Mouse (Mus musculus): Measurements from ENCODE around the gene Antxr1.

The Antxr1 gene

GRCm38 (mm10) chr6:87183981-87184380, 151.6 kb downstream of the Antxr1 start:
- no peak for DNase-seq

- DNase-seq, result peak; percentile 81 to 82
These were observed 152.5 kb downstream of the Antxr1 start for GRCm38 (mm10) chr6:87183159-87183558.

DNA sequence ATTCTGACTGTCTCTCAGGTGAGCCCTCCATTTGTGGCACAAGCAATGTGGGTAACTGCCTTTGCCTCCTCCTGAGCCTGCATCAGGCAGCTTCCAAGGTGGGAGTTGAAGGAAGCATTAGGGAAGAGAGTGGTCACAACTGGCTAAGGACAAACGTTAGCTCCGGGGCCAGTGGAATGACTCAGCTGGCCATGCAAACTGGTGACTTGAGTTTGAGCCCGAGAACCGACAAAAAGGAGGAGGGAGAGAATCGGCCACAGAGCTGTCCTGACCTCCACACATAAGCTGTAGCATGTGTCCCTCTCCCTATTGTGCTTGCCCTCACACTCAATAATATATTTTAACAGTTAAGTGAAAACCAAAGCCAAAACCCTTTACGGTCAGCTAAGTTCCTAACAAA, 152.9 kb downstream of the Antxr1 start:
- no peak for DNase-seq

DNA sequence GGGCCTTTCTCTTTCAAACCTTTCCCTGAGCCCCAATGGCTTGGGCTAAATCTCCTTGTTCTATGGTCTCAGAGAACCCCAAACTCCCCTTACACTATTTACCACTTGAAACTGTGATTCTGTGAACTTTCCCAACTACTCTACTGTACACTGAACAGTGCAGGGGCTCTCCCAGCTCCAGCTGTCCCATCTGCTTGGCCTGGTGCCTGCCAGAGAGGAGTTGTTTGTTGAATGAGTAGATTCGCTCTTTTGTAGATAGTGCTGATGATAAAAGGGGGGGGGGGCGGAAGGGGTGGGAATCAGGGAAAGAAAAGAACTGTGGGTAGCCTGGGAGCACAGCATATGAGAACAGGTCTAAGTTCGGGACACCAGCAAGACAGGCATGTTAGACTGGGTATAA, 164.2 kb downstream of the Antxr1 start:
- no peak for DNase-seq

GRCm38 (mm10) chr6:87170875-87171274, 164.7 kb downstream of the Antxr1 start:
- peak; percentile 29 to 67 for DNase-seq

GRCm38 (mm10) chr6:87170277-87170676, 165.3 kb downstream of the Antxr1 start:
- no peak for DNase-seq

DNA sequence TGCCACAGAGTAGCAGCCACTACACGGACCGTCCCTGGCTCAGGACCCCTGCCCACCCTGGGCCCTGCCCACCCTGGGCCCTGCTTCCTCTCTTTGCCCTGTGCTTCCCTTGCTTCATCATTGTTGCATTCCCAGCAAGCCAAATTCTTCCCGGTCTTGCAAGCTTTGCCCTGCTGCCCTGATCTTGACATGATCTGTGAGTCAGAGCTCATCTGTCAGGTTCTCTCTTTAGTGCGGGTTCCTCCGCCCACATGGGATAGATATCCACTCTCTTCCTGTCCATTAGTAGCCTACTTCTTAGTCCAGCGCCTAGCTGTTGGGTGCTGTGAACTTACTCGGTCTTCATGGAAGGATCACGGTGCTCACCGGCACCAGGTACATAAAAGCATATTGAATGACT, 167.6 kb downstream of the Antxr1 start:
- DNase-seq, result no peak

DNA sequence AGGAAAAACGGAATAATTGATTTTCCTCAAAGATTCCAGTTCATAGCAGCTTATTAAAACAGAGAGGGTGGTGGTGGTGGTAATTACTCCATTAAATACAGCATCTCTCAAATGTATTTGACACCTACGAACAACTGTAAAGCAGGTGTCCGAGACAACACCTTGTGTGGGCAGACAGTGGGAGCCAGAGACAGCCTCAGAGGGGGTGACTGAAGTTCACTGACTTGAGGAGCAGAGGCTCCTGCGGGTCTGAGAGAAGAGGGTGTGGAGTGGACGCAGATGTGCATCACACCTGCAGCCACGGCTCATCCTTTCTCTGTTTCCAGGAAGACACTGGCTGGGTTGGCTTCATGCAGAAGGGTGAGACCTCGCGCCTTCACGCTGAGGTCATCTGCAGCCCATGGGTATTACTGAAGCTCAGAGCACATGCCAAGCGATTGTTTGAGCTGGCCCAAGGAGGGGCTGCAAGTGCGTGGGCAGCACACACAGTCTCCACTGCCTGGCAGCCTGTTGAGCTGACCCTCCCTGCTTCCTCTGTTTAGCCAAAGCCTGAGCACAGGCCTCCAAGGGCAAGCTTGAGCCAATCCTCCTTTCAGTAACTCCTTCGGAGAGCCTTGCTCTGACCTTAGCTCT, 168.8 kb downstream of the Antxr1 start:
- DNase-seq, result no peak

DNA sequence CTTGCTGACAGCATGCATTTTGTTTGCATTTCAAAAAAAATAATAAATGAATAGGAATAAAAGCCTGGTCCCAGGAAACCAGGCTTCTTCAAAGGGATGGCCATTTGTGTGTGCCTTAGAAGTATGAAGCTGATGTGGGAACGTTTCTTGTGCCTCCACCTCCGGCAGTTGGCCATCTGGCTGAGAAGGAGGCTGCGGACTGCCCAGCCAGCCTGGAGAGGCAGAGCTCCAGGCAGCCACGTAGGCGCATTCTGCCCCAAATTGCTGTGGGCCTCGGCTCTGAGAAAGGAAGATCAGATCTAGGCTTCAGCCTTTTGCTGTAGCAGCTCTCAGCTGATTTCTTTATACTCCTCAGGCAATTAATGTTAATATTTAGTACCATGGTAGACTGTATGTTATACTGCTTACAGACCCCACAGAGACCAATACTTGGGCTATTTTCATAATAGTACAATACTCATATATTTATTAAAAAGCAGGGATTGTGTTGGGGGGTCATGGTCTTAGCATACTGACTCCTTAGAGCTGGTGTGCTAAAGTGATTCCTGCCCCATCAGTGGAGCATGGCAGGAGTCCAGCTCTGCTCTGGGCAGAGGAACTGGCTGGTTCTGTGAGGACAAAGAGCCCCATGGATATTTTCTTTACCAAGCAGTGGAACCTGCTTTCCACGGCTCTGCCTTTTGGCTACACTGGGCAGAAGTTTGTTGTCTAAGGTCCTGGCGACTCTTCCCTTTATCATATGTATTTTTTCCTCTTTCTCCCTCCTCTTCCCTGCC, 169.9 kb downstream of the Antxr1 start:
- DNase-seq, result peak in 1 of 2 experiments; percentile 20

GRCm38 (mm10) chr6:87161391-87162263, 174.0 kb downstream of the Antxr1 start:
- no peak for DNase-seq

DNA sequence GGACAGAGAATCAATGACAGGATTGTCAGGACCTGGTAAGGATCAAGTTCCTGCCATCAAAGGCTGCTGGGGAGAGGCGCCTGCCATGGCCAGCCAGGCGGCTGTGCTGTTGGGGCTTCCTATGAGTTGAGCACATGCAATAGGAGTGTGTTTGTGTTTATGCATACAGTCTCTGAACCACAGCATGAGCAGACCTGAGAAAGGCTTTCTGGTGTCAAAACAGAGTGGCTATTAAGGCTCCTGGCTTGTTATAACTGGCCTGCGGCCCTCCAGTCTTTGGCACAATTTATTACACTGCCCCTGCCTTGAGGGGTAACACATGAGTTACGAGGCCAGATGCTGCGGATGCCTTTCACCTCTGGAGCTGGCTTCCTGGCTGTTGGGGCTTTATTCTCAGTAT, 175.4 kb downstream of the Antxr1 start:
- no peak for DNase-seq

- no peak for DNase-seq
These were observed 177.5 kb downstream of the Antxr1 start for GRCm38 (mm10) chr6:87158062-87158623.

GRCm38 (mm10) chr6:87153836-87154235, 181.8 kb downstream of the Antxr1 start:
- DNase-seq, result no peak

GRCm38 (mm10) chr6:87153231-87153580, 182.4 kb downstream of the Antxr1 start:
- no peak for DNase-seq

DNA sequence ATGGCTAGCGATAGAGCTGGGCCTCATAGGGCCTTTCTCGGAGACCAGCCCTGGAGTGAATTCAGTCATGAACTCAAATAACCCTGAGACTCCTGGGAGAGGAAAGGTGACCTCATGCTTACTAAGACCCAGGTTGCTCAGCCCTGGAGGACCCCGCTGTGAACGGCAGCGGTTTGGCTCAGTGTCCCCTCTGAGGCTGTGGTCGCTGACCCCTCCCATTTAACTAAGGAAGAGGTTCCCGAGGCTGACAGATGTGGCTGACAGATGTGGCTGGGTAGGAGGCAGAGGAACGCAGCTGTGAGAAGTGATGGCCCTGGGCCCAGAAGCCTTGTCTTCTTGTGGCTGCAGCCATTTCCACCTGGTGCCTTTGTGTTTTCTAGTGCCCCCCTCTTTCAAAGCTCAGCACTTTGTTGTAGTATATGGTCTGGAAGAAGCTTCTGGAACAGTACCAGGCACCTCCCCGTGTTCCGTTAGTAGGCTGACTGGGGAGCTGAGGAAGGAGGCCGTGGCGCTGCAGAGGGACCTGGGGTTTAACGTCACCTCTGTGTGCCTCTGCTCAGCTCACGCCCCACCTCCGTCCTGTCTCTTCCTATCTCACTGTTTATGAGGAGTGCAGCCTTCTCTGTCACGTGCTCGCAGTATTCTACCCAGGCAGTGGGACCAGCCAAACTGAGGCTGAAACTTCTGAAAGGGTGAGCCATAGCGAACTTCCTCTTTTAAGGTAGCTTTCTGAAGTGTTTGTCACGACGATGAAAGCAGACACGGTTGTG, 183.0 kb downstream of the Antxr1 start:
- no peak for DNase-seq

- DNase-seq, result no peak
These were observed 184.2 kb downstream of the Antxr1 start for GRCm38 (mm10) chr6:87151427-87151826.

DNA sequence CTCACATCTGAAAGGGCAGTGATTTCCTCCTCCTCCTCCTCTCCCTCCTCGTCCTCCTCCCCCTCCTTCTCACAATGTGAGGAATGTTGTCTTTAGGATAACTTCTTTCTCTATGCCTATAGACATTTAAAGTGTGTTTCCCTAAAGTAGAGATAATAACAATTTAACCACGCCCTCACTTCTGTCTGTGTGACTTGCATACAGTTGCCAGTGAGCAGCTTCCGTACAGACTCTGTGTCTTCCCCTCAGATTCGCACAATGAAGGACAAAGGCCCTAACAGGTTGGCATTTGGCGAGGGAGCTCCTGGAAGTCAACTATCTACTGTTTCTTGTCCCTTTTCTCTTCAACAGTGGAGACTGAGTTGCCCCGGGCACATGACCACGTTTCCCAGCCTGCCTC, 185.2 kb downstream of the Antxr1 start:
- DNase-seq, result no peak

- no peak for DNase-seq
These were observed 187.7 kb downstream of the Antxr1 start for GRCm38 (mm10) chr6:87147921-87148320.

DNA sequence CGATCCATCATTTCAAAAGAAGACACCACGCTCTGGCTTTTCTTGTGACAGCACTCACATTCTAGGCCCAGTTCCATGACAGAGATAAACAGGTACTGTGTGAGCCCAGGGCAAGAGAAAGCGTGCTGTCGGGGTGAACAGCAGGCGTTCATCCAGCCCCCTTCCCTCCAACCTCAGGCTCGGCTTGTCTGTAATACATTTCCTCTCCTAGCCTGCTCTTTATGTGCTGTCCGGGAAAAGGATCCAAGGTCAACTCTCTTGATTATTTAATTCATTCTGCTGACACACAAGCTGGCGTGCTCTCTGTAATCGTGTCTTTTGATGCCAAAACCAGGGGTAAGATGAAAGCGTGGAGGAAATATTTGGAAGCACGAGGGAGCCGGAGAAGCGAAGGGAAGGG, 192.0 kb downstream of the Antxr1 start:
- no peak for DNase-seq

- no peak for DNase-seq
These were observed 193.4 kb downstream of the Antxr1 start for GRCm38 (mm10) chr6:87142239-87142638.

DNA sequence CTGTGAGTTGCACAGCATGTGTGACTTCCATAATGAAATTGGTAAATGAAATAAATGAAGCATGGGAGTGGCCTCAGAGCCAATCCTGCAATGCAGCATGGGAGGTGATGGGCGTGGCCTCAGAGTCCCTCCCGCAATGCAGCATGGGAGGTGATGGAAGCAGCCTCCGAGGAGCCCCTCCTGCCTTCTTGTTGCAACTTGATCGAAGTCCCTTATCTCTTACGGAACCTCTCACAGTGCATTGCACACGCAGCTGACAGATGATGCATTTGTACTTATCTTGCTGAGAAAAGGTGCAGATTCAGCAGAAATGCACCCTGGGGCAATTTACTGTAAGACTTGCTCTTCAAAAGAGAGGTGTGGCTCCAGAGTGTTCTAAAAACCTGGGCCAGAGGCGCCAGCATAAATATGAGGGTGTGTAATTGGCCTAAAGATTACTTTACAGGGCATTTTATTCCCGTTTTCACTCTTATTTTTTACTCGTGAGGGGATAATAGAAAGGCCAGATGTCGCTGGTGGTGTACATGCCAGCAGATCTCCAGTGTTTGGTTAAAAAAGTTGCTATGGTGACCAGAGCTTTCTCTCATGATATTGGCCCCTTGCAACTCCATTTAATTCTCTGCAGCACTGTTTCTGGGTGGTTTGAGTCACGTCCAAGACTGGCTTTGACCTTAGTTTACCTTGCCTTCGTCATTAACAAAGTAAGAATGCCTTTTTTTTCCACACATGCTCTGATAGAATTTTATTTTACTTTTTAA, 195.6 kb downstream of the Antxr1 start:
- DNase-seq, result no peak

DNA sequence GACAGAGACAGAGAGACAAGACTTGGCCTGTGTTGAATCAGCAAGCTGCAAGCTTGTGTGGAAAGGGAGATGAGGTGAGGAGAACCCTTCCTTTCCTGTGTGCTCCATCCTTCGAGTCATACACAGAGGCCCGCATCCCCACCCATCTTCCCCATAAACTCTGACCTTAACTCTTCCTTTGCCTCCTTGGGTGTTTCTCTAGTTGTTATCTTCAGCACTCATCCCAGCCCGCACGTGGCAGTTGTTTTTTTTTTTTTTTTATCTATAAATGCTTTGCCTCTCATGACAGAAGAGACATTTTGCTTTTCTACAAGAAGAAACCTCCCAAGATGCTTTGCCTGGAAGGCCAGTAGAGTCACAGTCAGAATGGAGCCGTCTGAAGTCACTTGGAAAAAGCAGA, 197.1 kb downstream of the Antxr1 start:
- no peak for DNase-seq

All from kidney, postnatal 25 days (tissue).